Mouse (Mus musculus): ENCODE results near the gene Stk24. TPM values are rescaled to one million over a fixed set of nuclear protein-coding genes. Genes with fewer than 3 reads are reported as not detected.

The Stk24 gene
- polyA plus RNA-seq, 1 experiment from 2014 or later, result 35.1 TPM

GRCm38 (mm10) chr14:121406943-121407342 lies 27.1 kb upstream of the Stk24 start:
- Histone ChIP-seq H3K27me3 (no peaks in the 10 kb centered on the region), H3K36me3 (no peaks in the 10 kb centered on the region), H3K9ac (no peak overlapping the region), H3K9me3 (no peaks in the 10 kb centered on the region), H3K4me3 (no peak overlapping the region), H3K27ac (no peak overlapping the region), H3K4me1 (no peaks in the 10 kb centered on the region), H3K4me2 (replicated peaks) (no peak overlapping the region)
- 90% methylated on average over 7 of the region's 7 CpGs for WGBS
- no peak for ATAC-seq (ENCODE audit: low FRiP score, low read depth)

GRCm38 (mm10) chr14:121405546-121405945 lies 25.7 kb upstream of the Stk24 start:
- Histone ChIP-seq H3K9me3 (no peaks in the 10 kb centered on the region), H3K27ac (no peak overlapping the region), H3K9ac (no peak overlapping the region), H3K4me2 (replicated peaks) (peak overlapping the region; percentile 55), H3K36me3 (no peaks in the 10 kb centered on the region), H3K4me3 (peak overlapping the region; percentile 23), H3K4me1 (no peaks in the 10 kb centered on the region), H3K27me3 (no peaks in the 10 kb centered on the region)
- WGBS, result 38% methylated on average over 15 of the region's 15 CpGs
- ATAC-seq (ENCODE audit: low FRiP score, low read depth), result no peak

- Histone ChIP-seq H3K9ac (no peak overlapping the region), H3K9me3 (no peaks in the 10 kb centered on the region), H3K27me3 (no peaks in the 10 kb centered on the region), H3K36me3 (no peaks in the 10 kb centered on the region), H3K4me2 (replicated peaks) (peak overlapping the region; percentile 55), H3K27ac (no peak overlapping the region), H3K4me3 (peak overlapping the region; percentile 23), H3K4me1 (no peaks in the 10 kb centered on the region)
- WGBS, result 49% methylated on average over 13 of the region's 13 CpGs
- ATAC-seq (ENCODE audit: low FRiP score, low read depth), result no peak
Observed at GRCm38 (mm10) chr14:121405120-121405519, 25.3 kb upstream of the Stk24 start.

- ATAC-seq (ENCODE audit: low FRiP score, low read depth), result no peak
- H3K4me2 ChIP-seq (replicated peaks), result no peak overlapping the region
- no peaks in the 10 kb centered on the region for H3K36me3 ChIP-seq
- WGBS, result 79% methylated on average over 6 of the region's 6 CpGs
- no peaks in the 10 kb centered on the region for H3K4me1 ChIP-seq
- H3K4me3 ChIP-seq, result no peak overlapping the region
- H3K9me3 ChIP-seq, result no peaks in the 10 kb centered on the region
- no peaks in the 10 kb centered on the region for H3K27me3 ChIP-seq
- H3K27ac ChIP-seq, result no peak overlapping the region
- H3K9ac ChIP-seq, result no peak overlapping the region
Observed at GRCm38 (mm10) chr14:121399676-121400075, 19.9 kb upstream of the Stk24 start.

GRCm38 (mm10) chr14:121397471-121397870 lies 17.7 kb upstream of the Stk24 start:
- H3K9ac ChIP-seq, result no peak overlapping the region

GRCm38 (mm10) chr14:121395125-121395524 lies 15.3 kb upstream of the Stk24 start:
- Histone ChIP-seq H3K9me3 (0 out of 2 replicates have a peak, but pooled peaks cover 2% of the 10 kb centered on the region), H3K4me3 (no peak overlapping the region), H3K27ac (no peak overlapping the region), H3K36me3 (no peaks in the 10 kb centered on the region), H3K4me2 (replicated peaks) (no peak overlapping the region), H3K9ac (no peak overlapping the region), H3K27me3 (no peaks in the 10 kb centered on the region), H3K4me1 (no peaks in the 10 kb centered on the region)
- WGBS, result 82% methylated on average over 4 of the region's 4 CpGs
- no peak for ATAC-seq (ENCODE audit: low FRiP score, low read depth)

More at GRCm38 (mm10) chr14:121397471-121397870, 17.7 kb upstream of the Stk24 start:
- H3K4me1 ChIP-seq, result no peaks in the 10 kb centered on the region
- H3K4me2 ChIP-seq (replicated peaks), result no peak overlapping the region
- H3K4me3 ChIP-seq, result no peak overlapping the region
- no peak overlapping the region for H3K27ac ChIP-seq
- no peaks in the 10 kb centered on the region for H3K36me3 ChIP-seq
- 45% methylated on average over 1 of the region's 1 CpGs for WGBS
- ATAC-seq (ENCODE audit: low FRiP score, low read depth), result no peak; the same call in 1 of the 2 replicates
- H3K9me3 ChIP-seq, result 0 out of 2 replicates have a peak, but pooled peaks cover 2% of the 10 kb centered on the region
- H3K27me3 ChIP-seq, result no peaks in the 10 kb centered on the region

DNA sequence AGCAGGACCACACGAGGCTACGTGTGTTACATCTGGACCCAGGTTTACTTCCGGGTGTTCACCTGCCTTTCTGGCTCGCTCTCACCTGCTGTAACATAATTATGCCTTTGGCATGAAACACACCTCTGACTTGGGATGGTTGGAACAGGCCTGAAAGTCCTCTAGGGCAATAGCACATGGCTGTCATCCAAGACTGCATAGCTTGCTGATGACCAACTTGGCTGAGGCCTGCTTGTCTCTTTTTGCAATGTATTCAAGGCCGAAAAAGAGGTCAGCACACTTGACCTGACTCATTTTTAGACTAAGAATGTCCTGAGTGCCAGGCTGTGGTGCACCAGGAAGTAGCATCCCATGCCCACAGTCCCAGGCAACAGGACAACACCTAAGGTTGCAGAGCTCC lies 12.1 kb upstream of the Stk24 start:
- 0 out of 2 replicates have a peak, but pooled peaks cover 2% of the 10 kb centered on the region for H3K9me3 ChIP-seq
- H3K27ac ChIP-seq, result no peak overlapping the region
- H3K4me3 ChIP-seq, result no peak overlapping the region
- no peak overlapping the region for H3K9ac ChIP-seq
- no peaks in the 10 kb centered on the region for H3K4me1 ChIP-seq
- ATAC-seq (ENCODE audit: low FRiP score, low read depth), result no peak
- no peaks in the 10 kb centered on the region for H3K36me3 ChIP-seq
- WGBS, result 78% methylated on average over 5 of the region's 5 CpGs
- no peak overlapping the region for H3K4me2 ChIP-seq (replicated peaks)
- no peaks in the 10 kb centered on the region for H3K27me3 ChIP-seq

DNA sequence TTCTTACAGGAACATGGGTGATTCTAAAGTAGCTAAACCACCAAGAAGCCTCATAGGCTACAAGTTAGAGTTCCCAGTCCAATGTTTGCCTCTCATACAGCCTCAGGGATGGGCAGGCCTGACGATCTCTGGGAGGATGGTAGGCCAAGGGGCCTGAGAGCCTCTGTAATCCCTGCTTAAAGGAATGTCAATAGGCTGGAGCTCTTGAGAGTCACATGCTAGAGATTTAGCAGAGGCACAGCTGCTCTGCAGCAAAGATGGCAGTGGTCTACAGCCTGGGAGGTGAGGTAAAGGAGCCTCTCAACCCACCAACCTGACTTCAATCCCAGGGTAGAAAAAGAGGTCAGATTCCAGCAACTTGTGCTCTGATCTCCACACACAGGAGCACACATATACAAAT lies 7.9 kb upstream of the Stk24 start:
- Histone ChIP-seq H3K4me1 (no peaks in the 10 kb centered on the region), H3K27me3 (no peaks in the 10 kb centered on the region), H3K9ac (no peak overlapping the region), H3K4me3 (no peak overlapping the region), H3K27ac (no peak overlapping the region), H3K4me2 (replicated peaks) (no peak overlapping the region), H3K36me3 (no peaks in the 10 kb centered on the region), H3K9me3 (no peaks in the 10 kb centered on the region)
- 61% methylated on average over 1 of the region's 1 CpGs for WGBS
- no peak for ATAC-seq (ENCODE audit: low FRiP score, low read depth)

GRCm38 (mm10) chr14:121385440-121385839 lies 5.6 kb upstream of the Stk24 start:
- no peak overlapping the region for H3K27ac ChIP-seq
- no peaks in the 10 kb centered on the region for H3K36me3 ChIP-seq
- H3K4me2 ChIP-seq (replicated peaks), result no peak overlapping the region
- ATAC-seq (ENCODE audit: low FRiP score, low read depth), result no peak
- 85% methylated on average over 8 of the region's 8 CpGs for WGBS
- no peaks in the 10 kb centered on the region for H3K9me3 ChIP-seq
- no peak overlapping the region for H3K9ac ChIP-seq
- H3K27me3 ChIP-seq, result no peaks in the 10 kb centered on the region
- no peaks in the 10 kb centered on the region for H3K4me1 ChIP-seq
- H3K4me3 ChIP-seq, result no peak overlapping the region

GRCm38 (mm10) chr14:121383801-121384200 lies 4.0 kb upstream of the Stk24 start:
- Histone ChIP-seq H3K9ac (no peak overlapping the region), H3K4me2 (replicated peaks) (no peak overlapping the region), H3K36me3 (no peaks in the 10 kb centered on the region), H3K4me1 (0 out of 2 replicates have a peak, but pooled peaks cover 4% of the 10 kb centered on the region), H3K4me3 (no peak overlapping the region), H3K9me3 (no peaks in the 10 kb centered on the region), H3K27me3 (no peaks in the 10 kb centered on the region), H3K27ac (no peak overlapping the region)
- no peak for ATAC-seq (ENCODE audit: low FRiP score, low read depth)
- 54% methylated on average over 3 of the region's 3 CpGs for WGBS

- H3K27ac ChIP-seq, result peak overlapping the region; percentile 93
- no peaks in the 10 kb centered on the region for H3K9me3 ChIP-seq
- peaks cover 34% of the 10 kb centered on the region for H3K4me1 ChIP-seq
- WGBS, result under 1% methylated on average over 39 of the region's 79 CpGs
- H3K27me3 ChIP-seq, result no peaks in the 10 kb centered on the region
- H3K4me3 ChIP-seq, result peak overlapping the region; percentile 98
- peak overlapping the region; percentile 97 for H3K9ac ChIP-seq
- peak; percentile 92 for ATAC-seq (ENCODE audit: low FRiP score, low read depth)
- peak overlapping the region; percentile 82 for H3K4me2 ChIP-seq (replicated peaks)
- H3K36me3 ChIP-seq, result peaks cover 5% of the 10 kb centered on the region; the same call in 1 of the 2 replicates
Observed at GRCm38 (mm10) chr14:121379116-121379826, 540 bp downstream of the Stk24 start.

DNA sequence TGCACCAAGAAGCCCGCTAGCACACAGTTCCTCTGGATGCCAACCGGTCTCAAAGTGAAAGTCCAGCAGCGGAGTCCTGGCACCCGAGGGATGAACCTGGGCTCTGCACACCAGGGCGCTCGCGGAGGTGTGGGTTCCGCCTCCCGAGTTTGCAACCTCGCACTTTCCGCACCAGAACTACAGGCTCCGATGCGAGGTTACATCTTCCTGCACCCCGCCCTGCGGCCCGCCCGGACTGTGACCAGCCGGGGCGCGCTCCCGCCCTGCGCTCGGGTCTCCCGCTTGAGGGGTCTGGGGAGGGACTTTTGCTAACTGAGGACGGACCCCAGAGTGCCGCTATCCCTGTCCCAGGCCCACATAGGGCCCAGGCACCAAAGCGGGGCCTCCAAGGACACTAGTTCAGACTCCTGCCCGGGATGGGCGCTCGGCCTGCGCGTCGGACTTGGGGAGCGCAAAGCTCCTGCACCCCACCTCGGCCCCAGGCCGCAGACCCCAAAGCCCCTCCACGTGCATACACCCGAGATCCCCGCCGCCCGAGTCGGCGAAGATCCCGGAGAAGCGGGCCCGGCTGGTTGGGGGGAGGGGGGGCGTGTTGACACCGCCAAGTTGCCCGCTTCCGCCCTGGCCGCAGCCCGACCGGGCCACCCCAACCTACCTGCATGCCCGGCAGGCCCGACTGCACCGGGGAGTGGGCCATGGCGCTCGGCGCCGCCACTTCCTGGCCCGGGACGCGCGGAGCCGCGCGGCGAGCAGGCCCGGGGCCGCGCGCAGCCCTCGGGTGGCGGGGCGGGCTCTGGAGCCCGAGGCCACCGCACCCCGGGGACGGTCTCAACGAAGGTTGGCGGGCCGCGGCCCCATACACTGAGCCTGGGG lies 1.3 kb downstream of the Stk24 start:
- peak; percentile 74 for ATAC-seq (ENCODE audit: low FRiP score, low read depth)
- Histone ChIP-seq H3K27me3 (no peaks in the 10 kb centered on the region), H3K36me3 (peaks cover 12% of the 10 kb centered on the region), H3K9me3 (no peaks in the 10 kb centered on the region), H3K4me3 (peak overlapping the region; percentile 98), H3K27ac (peak overlapping the region; percentile 93), H3K9ac (peak overlapping the region; percentile 97), H3K4me2 (replicated peaks) (peak overlapping the region; percentile 82), H3K4me1 (peaks cover 41% of the 10 kb centered on the region)
- WGBS, result 0% methylated on average over 68 of the region's 83 CpGs

Measured in limb, embryonic 13.5 days (tissue).